Mouse (Mus musculus) limb, embryonic 11.5 days (tissue): ENCODE results near the gene Arpin. TPM values are rescaled to one million over a fixed set of nuclear protein-coding genes. Genes with fewer than 3 reads are reported as not detected.

Experiments used
- ATAC-seq: fragments of 200-750 bp; cut with Nextera tagmentation; 2 replicates; pipeline ENCODE4 v1.8.0; 2017; ENCODE audit warnings: low read depth; ENCODE audit not compliant: insufficient number of reproducible peaks, low FRiP score, low TSS enrichment
- DNase-seq: peaks from one replicate; pipeline ENCODE4 v3.0.0-alpha.2; 2015; ENCODE audit warnings: low spot score
- H3K27ac ChIP-seq: fragments of 300-500 bp; sonication (generic); replicated peaks from 2 replicates; pipeline ENCODE4 v1.5.1; 2014; ENCODE audit warnings: low read depth, mild to moderate bottlenecking, low read length
- H3K27me3 ChIP-seq: fragments of 300-500 bp; sonication (generic); 2 replicates; pipeline ENCODE4 v1.6.1; 2014; ENCODE audit warnings: mild to moderate bottlenecking, low read length, mixed read lengths; ENCODE audit not compliant: control insufficient read depth, insufficient read depth
- H3K36me3 ChIP-seq: fragments of 300-500 bp; sonication (generic); 2 replicates; pipeline ENCODE4 v1.6.1; 2014; ENCODE audit warnings: mild to moderate bottlenecking, low read length, moderate library complexity, mixed read lengths; ENCODE audit not compliant: control insufficient read depth, insufficient read depth
- H3K4me1 ChIP-seq: fragments of 300-500 bp; sonication (generic); 2 replicates; pipeline ENCODE4 v1.6.1; 2014; ENCODE audit warnings: low read length, mixed read lengths; ENCODE audit not compliant: control insufficient read depth, insufficient read depth
- H3K4me2 ChIP-seq: fragments of 300-500 bp; sonication (generic); 2 replicates; pipeline ENCODE4 v1.6.1; 2014; ENCODE audit warnings: low read depth, mild to moderate bottlenecking, moderate library complexity; ENCODE audit not compliant: severe bottlenecking
- H3K4me3 ChIP-seq: fragments of 300-500 bp; sonication (generic); 2 replicates; pipeline ENCODE4 v1.5.1; 2014; ENCODE audit warnings: low read depth, low read length
- H3K9ac ChIP-seq: fragments of 300-500 bp; sonication (generic); 2 replicates; pipeline ENCODE4 v1.6.1; 2014; ENCODE audit warnings: mild to moderate bottlenecking, low read length
- H3K9me3 ChIP-seq: fragments of 300-500 bp; sonication (generic); 2 replicates; pipeline ENCODE4 v1.6.1; 2016; ENCODE audit warnings: low read length; ENCODE audit not compliant: control insufficient read depth
- WGBS: fragments of 180-500 bp; shearing (Covaris S2); extraction: QIAGEN DNeasy Blood & Tissue Kit; methylation state at CpG from one replicate; pipeline ENCODE4 v1.1.7; 2014; 5-methylcytosine and 5-hydroxymethylcytosine counted together
- microRNA-seq: library from miRNA; unstranded; fragments of <30 nt; microRNA quantifications from one replicate; pipeline ENCODE4, GENCODE M21; 2016
- polyA plus RNA-seq: library from polyadenylated mRNA; unstranded; fragments of >200 nt; fragmentation: Nextera tagmentation; extraction: Ambion mirVana; gene quantifications from 2 replicates; pipeline ENCODE4 v1.2.1, GENCODE M21; 2014

Gene Arpin
- polyA plus RNA-seq, 1 experiment from 2014 or later = 17.9 TPM

DNA sequence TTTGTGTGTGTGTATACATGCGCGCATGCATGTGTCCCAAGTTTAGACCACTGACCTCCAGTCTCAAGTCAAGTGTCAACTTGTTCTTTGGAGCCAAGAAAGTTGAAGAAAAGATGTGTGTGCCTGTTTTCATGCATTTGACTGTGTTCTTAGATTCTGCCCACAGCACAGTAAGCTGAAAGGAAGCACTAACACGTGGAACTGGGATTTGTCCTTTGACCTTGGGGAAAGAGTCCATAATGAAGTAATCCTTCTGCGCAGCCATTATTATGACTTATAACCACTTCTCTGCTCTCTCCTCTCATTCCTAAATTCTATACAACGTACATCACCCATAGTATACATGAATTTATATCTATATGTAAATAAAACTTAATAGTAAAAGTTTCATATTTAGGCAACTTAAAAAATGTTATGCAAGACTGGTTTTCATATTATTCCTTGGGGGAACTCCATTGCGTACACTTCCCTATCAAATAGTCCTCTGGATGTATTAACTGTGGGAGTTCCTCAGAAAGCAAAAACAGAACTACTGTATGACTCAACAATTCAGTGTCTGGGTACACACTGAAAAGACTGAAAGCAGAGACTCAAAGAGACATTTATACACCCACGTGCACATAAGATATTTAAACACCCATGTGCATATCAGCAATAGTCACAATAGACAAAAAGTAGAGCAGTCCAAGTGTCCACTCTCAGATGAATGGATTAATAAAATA, 51.4 kb downstream of the Arpin start:
- H3K4me2 ChIP-seq = no peak overlapping the region
- no peak overlapping the region for H3K9ac ChIP-seq
- 89% methylated on average over 7 of the region's 7 CpGs for WGBS
- H3K27ac ChIP-seq = no peak overlapping the region
- H3K4me3 ChIP-seq = no peak overlapping the region
- no peaks in the 10 kb centered on the region for H3K4me1 ChIP-seq
- H3K9me3 ChIP-seq = no peaks in the 10 kb centered on the region
- ATAC-seq = no peak
- DNase-seq = no peak
- H3K27me3 ChIP-seq = no peaks in the 10 kb centered on the region
- peaks cover 2% of the 10 kb centered on the region; the same call in 1 of the 2 replicates for H3K36me3 ChIP-seq

- Histone ChIP-seq H3K4me1 (no peaks in the 10 kb centered on the region), H3K4me2 (no peak overlapping the region), H3K9ac (no peak overlapping the region), H3K27me3 (no peaks in the 10 kb centered on the region), H3K9me3 (no peaks in the 10 kb centered on the region), H3K36me3 (peaks cover 2% of the 10 kb centered on the region; the same call in 1 of the 2 replicates), H3K4me3 (no peak overlapping the region), H3K27ac (no peak overlapping the region)
- no peak for ATAC-seq
- no peak for DNase-seq
- WGBS = 91% methylated on average over 6 of the region's 6 CpGs
Observed at GRCm38 (mm10) chr7:79881901-79882300, 53.3 kb downstream of the Arpin start.

DNA sequence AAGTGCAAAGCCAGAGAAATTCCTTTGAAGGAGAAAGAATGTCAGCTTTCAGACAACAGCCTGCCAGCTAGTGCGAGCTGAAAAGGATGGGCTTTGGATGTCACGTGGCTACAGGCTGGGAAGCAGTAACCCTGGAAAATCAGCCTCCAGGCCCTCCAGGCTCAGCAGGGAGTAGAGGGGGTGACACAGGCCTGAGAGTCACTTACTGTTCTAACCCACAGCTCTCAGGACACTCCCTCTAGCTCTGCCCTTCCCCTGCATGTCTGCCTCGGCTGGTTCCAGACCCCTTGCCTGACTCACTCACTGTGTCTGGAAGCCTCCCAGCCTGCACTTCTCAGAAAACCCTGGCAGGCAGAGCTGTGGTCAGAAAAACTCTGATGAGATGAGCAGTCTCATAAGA, 54.2 kb downstream of the Arpin start:
- ATAC-seq (no peak), DNase-seq (no peak)
- Histone ChIP-seq H3K27me3 (no peaks in the 10 kb centered on the region), H3K4me1 (no peaks in the 10 kb centered on the region), H3K9me3 (no peaks in the 10 kb centered on the region), H3K4me3 (no peak overlapping the region), H3K27ac (no peak overlapping the region), H3K36me3 (peaks cover 2% of the 10 kb centered on the region; the same call in 1 of the 2 replicates), H3K9ac (no peak overlapping the region), H3K4me2 (no peak overlapping the region)
- 35% methylated on average over 3 of the region's 3 CpGs for WGBS

DNA sequence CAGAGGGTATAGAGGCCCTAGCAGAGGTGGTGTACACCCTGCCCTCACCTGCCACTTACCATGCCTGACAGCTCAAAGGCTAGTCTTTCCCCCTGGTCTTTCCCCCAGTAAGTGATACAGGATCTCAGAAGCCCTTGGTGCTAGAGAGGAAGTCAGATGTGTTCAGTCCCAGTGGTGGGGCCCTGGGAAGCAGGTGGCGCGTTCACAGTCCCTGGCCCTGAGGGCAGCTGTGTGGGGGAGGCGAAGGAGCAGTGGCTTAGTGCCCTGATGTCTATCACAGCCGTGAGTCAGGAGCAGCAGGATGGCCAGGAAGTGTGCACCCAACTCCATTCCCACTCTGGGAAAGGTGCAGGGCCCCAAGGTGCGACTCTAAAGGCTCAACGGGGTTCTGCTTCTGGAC, 55.1 kb downstream of the Arpin start:
- ATAC-seq = no peak

DNA sequence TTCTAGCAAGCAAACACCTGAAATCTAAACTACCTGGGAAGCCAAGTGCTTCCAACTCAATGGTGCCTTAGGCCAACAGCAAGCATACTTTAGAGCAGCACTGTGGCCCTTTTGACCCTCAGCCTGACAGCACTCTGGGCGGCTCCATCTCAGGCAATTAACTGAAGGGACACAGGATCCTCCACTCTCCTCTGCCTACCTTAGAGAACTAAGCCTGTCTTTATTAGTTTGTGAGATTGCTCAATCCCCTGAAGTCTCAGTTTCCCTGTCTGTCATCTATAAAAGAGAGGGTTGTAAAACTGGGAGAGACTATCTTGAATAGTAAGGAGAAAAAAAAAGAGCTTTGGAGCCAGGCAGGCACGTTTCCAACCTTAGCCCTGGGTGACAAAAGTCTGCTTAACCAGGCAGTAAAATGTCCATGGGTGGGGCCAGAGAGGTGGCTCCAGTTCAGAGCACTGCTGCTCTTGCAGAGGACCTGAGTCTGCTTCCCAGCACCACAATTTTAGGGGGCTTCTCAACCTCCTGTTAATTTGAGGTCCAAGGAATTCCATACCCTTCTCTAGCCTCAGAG, 56.6 kb downstream of the Arpin start:
- Histone ChIP-seq H3K4me3 (no peak overlapping the region), H3K27ac (no peak overlapping the region), H3K4me1 (no peaks in the 10 kb centered on the region), H3K9me3 (no peaks in the 10 kb centered on the region), H3K27me3 (no peaks in the 10 kb centered on the region), H3K9ac (no peak overlapping the region), H3K4me2 (no peak overlapping the region), H3K36me3 (peaks cover 2% of the 10 kb centered on the region; the same call in 1 of the 2 replicates)
- 49% methylated on average over 2 of the region's 2 CpGs for WGBS
- ATAC-seq (no peak), DNase-seq (no peak)

More for the DNA sequence above, 55.1 kb downstream of the Arpin start:
- Histone ChIP-seq H3K27me3 (no peaks in the 10 kb centered on the region), H3K4me3 (no peak overlapping the region), H3K9ac (no peak overlapping the region), H3K4me2 (no peak overlapping the region), H3K27ac (no peak overlapping the region), H3K4me1 (no peaks in the 10 kb centered on the region), H3K9me3 (no peaks in the 10 kb centered on the region), H3K36me3 (peaks cover 2% of the 10 kb centered on the region; the same call in 1 of the 2 replicates)
- WGBS = 90% methylated on average over 6 of the region's 6 CpGs
- DNase-seq = no peak

Small RNA genes within 50 kb of the gene (microRNA-seq; reads per million reads assigned to microRNA genes)
- gene Gm24541 = not detected

Other genes starting within 250 kb of the Arpin start
- 6.1 and 6.3 TPM in 2 replicates for gene Kif7, start 219.6 kb downstream of the Arpin start, polyA plus RNA-seq
- gene Plin1, start 202.5 kb downstream of the Arpin start, polyA plus RNA-seq = not detected in 2 replicates
- gene Pex11a, start 192.2 kb downstream of the Arpin start, polyA plus RNA-seq = 9.7 and 14.9 TPM in 2 replicates
- gene Wdr93, start 192.2 kb downstream of the Arpin start, polyA plus RNA-seq = 0.07 TPM in 1 of 2 replicates, not detected in the other
- not detected in 2 replicates for gene Mesp1, start 141.6 kb downstream of the Arpin start, polyA plus RNA-seq
- gene Mesp2, start 124.6 kb downstream of the Arpin start, polyA plus RNA-seq = 0.13 and 0.32 TPM in 2 replicates
- 13.1 and 14.0 TPM in 2 replicates for gene Anpep, start 74.3 kb downstream of the Arpin start, polyA plus RNA-seq
- 41.2 and 47.3 TPM in 2 replicates for gene Ap3s2, start 14.7 kb downstream of the Arpin start, polyA plus RNA-seq
- gene Zfp710, start 89.5 kb upstream of the Arpin start, polyA plus RNA-seq = 15.4 and 17.0 TPM in 2 replicates
- 540 and 555 TPM in 2 replicates for gene Idh2, start 180.0 kb upstream of the Arpin start, polyA plus RNA-seq